Mouse (Mus musculus): ENCODE data around the gene Mgat3. TPM values are rescaled to one million over a fixed set of nuclear protein-coding genes. Genes with fewer than 3 reads are reported as not detected.

The Mgat3 gene
- total RNA-seq, 2 experiments from 2014 or later, result 109 to 112 TPM

GRCm38 (mm10) chr15:80152663-80153062 is 20.9 kb upstream of the Mgat3 start:
- no peak for DNase-seq

DNA sequence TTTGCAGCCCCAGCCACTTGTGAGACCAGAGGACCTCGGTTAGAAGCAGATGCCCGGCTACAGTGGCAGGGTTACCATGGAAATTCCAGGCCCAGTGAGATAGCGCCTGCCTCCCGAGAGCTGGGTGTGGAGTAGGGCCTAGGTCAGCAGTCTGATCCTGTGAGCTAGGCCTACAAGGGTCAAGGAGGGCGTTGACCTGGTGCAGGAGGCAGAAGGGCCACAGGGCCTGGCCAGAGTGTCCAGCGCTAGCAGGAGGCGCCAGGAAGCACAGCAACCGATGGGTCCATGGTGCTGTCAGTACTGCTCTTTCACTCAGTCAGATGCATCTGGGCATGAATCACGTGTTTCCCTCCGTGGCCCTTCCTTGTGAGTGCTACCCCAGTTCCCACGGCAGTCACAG is 19.8 kb upstream of the Mgat3 start:
- DNase-seq, result no peak

- DNase-seq, result no peak
Observed at GRCm38 (mm10) chr15:80155707-80156106, 17.8 kb upstream of the Mgat3 start.

DNA sequence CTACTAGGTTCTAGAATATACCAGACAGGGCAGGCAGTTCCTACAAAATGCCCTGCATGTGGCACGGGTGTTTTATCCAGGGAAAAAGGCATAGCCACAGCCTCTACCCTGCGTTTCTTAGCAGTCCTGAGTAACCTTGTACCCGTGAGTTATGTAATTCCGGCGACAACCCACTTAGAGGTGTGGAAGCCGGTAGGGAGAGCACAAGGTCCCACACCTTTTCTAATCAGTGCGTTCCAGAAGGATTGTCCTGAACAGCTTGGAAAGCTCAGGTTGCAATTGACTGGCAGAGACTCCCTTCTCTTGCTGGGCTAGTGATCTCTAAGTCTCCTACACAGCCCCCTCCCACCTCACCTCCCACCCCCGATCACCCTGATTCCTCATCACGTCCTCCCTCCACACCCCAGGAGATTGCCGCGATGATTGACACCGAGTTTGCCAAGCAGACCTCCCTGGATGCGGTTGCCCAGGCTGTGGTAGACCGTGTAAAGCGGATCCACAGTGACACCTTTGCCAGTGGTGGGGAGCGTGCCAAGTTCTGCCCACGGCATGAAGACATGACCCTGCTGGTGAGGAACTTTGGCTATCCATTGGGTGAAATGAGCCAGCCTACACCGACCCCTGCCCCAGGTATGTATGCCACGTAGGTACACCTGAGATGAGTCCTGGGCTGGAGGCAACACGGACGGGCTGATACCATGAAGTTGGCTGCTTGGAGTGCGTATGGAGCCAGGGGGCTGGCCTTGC is 16.2 kb upstream of the Mgat3 start:
- DNase-seq, result no peak

DNA sequence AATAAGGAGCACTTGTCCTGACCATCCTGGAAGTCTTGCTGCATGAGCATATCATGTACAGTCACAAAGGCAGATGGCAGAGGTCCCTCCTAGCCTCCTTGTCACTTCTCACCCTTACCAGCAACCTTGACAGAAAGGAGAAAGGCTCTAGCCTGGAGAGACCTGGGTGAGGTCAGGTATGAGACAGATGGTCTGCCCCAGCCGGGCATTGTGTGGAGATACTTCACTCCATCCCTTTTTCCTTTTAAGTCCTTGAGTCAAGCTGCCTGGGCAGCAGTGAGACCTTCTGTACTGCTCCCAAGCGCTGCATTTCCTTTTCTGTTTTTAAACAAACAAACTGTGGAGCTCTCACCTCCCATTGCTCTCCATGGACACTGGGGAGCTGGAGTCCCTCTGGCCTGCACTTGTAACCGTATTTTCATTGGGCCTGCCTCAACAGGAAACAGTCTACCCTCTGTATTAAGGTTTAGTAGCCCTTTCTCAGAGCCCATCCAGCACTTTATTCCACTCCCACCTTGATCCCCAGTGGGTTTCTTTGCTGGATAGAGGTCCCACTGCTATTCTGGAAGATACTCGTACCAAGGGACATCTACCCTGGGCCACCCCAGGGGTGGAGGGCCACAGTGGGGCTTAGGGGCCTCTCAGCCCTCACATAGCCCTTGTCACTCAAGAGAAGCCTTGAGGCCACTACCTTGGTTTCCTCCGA is 15.4 kb upstream of the Mgat3 start:
- no peak for DNase-seq

DNA sequence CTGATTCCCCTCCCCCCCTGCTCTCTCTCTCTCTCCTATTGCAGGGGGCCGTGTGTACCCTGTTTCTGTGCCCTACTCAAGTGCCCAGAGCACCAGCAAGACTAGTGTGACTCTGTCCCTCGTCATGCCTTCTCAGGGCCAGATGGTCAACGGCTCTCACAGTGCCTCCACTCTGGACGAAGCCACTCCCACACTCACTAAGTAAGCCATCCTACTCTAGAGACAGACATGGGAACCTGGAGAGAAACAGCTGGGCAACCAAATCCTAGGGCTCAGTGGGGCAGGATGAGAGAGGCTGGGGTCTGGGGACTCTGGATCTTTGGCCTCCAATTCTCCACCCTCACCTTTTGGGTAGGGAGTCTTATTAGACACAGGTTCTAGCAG is 14.8 kb upstream of the Mgat3 start:
- no peak for DNase-seq

- DNase-seq, result no peak
Observed at GRCm38 (mm10) chr15:80159286-80159901, 14.1 kb upstream of the Mgat3 start.

DNA sequence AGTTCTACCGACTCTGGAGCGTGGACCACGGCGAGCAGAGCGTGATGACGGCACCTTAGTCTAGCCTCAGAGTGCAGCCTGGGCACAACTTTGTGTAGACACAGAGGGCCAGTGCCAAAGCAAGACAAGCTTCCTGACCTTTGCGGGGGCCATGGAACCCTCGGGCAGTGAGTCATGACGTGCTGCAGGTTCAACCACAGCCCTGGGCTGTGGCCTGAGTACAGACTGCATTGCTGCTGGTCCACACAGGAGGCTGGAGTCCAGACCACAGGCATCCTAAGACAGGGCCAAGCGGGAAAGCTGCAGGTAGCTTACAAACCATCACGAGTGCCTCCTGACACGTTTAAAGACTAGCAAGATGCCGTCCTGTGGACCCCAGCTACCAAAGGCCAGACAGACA is 13.3 kb upstream of the Mgat3 start:
- DNase-seq, result no peak

DNA sequence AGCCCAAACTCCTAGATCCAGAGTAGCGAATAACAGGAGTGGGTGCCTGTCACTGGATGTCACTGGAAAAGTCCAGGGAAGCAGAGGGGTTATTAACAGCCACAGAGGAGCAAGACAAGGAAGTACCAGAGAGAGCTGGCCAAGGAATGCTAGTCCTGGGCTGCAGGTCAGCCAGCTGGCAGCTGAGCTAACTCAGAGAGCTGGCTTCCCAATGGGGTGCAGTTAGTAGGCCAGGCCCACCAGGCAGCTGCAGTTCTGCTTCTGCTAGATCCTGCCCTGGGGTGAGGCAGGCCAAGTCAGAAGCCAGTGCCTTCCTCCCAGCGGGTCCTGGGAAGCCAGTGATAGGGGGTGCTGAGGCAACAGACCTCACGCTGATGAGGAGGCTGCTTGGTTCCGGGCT is 12.8 kb upstream of the Mgat3 start:
- DNase-seq, result no peak

- DNase-seq, result no peak
Observed at GRCm38 (mm10) chr15:80161199-80161598, 12.3 kb upstream of the Mgat3 start.

GRCm38 (mm10) chr15:80162401-80162964 is 11.0 kb upstream of the Mgat3 start:
- DNase-seq, result no peak

DNA sequence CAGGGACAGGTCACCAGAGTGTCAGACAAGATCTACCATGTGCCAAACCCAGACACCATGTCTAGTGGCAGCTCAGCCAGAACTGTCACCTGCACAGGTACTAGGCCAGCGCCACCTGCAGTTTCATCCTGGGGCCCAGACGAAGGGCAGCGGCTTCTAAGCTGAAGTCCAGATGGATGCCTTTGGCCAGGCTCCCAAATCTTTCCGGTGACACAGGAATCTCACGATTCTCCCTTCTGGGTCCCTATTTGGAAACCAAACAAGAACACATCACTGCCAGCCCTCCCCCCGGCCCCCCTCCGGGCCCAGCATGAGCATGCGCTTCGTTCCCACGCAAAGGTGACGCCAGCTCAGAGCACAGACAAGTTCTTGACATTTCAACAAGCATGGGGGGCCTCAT is 10.2 kb upstream of the Mgat3 start:
- DNase-seq, result peak; percentile 47 to 66

DNA sequence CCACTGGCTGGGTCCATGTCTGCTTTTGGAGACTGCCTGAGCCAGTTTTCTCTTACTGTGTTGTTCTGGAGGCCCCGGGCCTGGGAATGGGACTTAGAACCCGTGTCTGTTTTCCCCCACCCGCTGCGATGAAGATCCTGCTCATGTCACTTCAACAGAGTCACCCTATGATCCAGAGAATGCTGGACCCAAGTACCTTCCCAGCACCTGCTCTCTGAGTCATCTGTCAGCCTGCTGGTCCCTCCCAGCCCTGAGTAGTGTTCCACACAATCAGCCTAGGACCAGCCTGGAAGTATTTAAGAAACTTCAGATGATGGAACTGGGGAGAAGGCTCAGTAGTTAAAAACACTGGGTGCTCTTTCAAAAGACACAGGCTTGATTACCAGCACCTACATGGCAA is 9.8 kb upstream of the Mgat3 start:
- no peak for DNase-seq

DNA sequence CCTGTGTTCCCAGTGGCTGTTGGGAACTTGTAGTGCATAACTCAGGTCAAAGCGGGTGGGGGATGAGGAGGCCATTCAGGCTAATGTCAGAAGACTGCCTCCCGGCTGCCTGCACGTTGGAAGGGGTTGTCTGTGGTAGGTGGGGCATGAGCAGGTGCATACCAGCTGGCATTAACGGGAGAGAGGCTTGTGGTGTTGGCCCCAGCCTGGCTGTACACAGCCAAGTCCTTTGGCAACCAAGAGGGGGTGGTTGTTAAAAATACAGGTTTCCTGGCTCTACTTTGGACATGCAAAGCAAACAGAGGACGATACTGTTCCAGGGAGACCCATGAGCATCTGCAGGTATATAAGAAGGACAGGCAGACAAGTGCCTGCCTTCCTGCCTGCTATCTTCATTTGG is 8.1 kb upstream of the Mgat3 start:
- no peak for DNase-seq

- DNase-seq, result no peak
Observed at GRCm38 (mm10) chr15:80169484-80169883, 4.0 kb upstream of the Mgat3 start.

GRCm38 (mm10) chr15:80170357-80170756 is 3.2 kb upstream of the Mgat3 start:
- DNase-seq, result no peak

DNA sequence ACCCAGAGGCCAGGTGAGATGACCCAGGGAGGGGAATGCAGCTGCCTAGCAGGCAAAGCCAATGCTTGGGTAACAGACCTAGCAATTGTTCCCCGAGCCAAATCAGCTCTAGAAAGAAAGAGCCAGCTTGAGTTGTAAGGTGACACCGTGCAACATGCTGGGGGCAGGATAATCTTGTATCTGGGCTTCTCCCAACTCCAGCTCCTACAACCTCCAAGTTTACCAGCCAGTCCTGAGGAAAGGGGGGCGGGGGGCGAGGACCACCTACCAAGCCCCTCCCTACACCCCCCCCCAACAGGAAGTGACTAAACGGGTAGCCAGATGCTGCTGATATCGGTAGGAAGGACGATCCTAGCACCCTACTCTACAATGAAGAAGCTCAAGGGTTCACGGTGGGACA is 2.2 kb upstream of the Mgat3 start:
- no peak for DNase-seq

- no peak for DNase-seq
Observed at GRCm38 (mm10) chr15:80171791-80172190, 1.7 kb upstream of the Mgat3 start.

- DNase-seq, result peak; percentile 65 to 71
Observed at GRCm38 (mm10) chr15:80173781-80174597, 468 bp downstream of the Mgat3 start.

DNA sequence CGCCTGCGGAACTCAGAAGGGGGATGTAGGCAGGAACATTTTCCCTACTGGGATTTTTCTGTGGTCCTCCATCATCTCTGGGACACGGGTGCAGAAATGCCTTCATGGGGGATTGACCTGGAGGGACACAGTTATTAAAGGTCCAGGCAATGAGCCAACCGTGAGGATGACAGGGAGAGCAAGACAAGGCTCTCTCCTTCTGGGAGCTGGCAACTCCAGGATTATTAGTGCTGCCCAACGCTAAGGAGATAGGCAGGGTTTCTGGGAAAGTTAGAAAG is 1.0 kb downstream of the Mgat3 start:
- DNase-seq, result no peak

GRCm38 (mm10) chr15:80175316-80175715 is 1.8 kb downstream of the Mgat3 start:
- no peak for DNase-seq

- no peak for DNase-seq
Observed at GRCm38 (mm10) chr15:80175756-80176155, 2.2 kb downstream of the Mgat3 start.

- DNase-seq, result no peak
Observed at GRCm38 (mm10) chr15:80181561-80181960, 8.0 kb downstream of the Mgat3 start.
